Comparison of ENCODE assay signal across 25 mouse cellular contexts in genomic region chr8:117596777-117597176, GRCm38 (mm10).
DNase-seq lines count a peak whose midpoint lies in the region; ATAC-seq and TF ChIP-seq lines count a peak whose summit lies in the region.
"Had no signal": no experiment of that assay in that cellular context is flagged by ENCODE, and none has a peak within 500 bp of the region (broad histone marks: within the 10 kb centered on the region; RNA-seq: fewer than 3 reads in every experiment).

No protein-coding gene starts in this region.

- no peak for DNase-seq in heart, adult 18-20 months
- no peak for DNase-seq in liver, embryonic 14.5 days (ENCODE audit: low read depth in 3 of 3, low spot score in 3 of 3)
- no peak for DNase-seq in urinary bladder, adult 2 months (ENCODE audit: low spot score)
- DNase-seq in B cell, adult 2 months, result no peak
- DNase-seq: adrenal gland, adult 2 months; adrenal gland, postnatal 25 days; cerebellum, adult 18-20 months; cerebellum, adult 9-11 months; embryo, embryonic 11 days; gastrocnemius, postnatal 36 days; heart, adult 2 months; heart, postnatal 4 days had no signal

- no peak overlapping the region for H3K27ac ChIP-seq in heart, embryonic 16.5 days (ENCODE audit: low read length)
- H3K27ac ChIP-seq in liver, embryonic 14.5 days, result no peak overlapping the region
- H3K27ac ChIP-seq in midbrain, embryonic 16.5 days (ENCODE audit: low read length), result no peak overlapping the region
- H3K27ac ChIP-seq: embryonic facial prominence, embryonic 15.5 days; forebrain, embryonic 15.5 days; heart, adult 2 months; hindbrain, embryonic 12.5 days had no signal

- ATAC-seq in heart, embryonic 16.5 days (replicated peaks; ENCODE audit: extremely low read depth, insufficient read depth, low FRiP score), result peak; percentile 57; the same call in 1 of the 2 replicates
- peak; percentile 98 for ATAC-seq in common myeloid progenitor, adult 5-6 weeks (replicated peaks; ENCODE audit: low read depth, poor library complexity, severe bottlenecking)
- peak; percentile 39 for ATAC-seq in liver, embryonic 14.5 days (ENCODE audit: insufficient read depth)
- ATAC-seq in megakaryocyte-erythroid progenitor cell, adult 5-6 weeks (replicated peaks; ENCODE audit: low FRiP score, low TSS enrichment, poor library complexity, severe bottlenecking), result peak; percentile 64
- ATAC-seq in midbrain, embryonic 16.5 days, result no peak
- ATAC-seq: activated CD4-positive, CD25-positive, alpha-beta regulatory T cell, adult 4 months; forebrain, embryonic 15.5 days; hindbrain, embryonic 16.5 days; inflammation-experienced regulatory T-cells, adult 6 months; Patski had no signal

- H3K4me3 ChIP-seq in heart, embryonic 16.5 days (ENCODE audit: low read length), result no peak overlapping the region
- no peak overlapping the region for H3K4me3 ChIP-seq in liver, embryonic 14.5 days (ENCODE audit: insufficient read depth in 1 of 2, low read depth in 2 of 2, low read length in 2 of 2)
- H3K4me3 ChIP-seq in midbrain, embryonic 16.5 days (ENCODE audit: low read depth, low read length), result no peak overlapping the region
- H3K4me3 ChIP-seq: embryonic facial prominence, embryonic 15.5 days; forebrain, embryonic 15.5 days; heart, adult 2 months; heart, embryonic 12.5 days; hindbrain, embryonic 12.5 days had no signal

- TF ChIP-seq EP300 in liver, embryonic 14.5 days (IDR thresholded peaks at IDR 0.05; ENCODE audit: low read depth), result no peak; the same call in 1 of the 2 replicates

- H3K4me2 ChIP-seq in heart, embryonic 16.5 days (ENCODE audit: low read depth, low read length), result no peak overlapping the region
- H3K4me2 ChIP-seq in liver, embryonic 14.5 days (ENCODE audit: low read depth), result no peak overlapping the region
- H3K4me2 ChIP-seq in midbrain, embryonic 16.5 days (ENCODE audit: low read length), result no peak overlapping the region
- H3K4me2 ChIP-seq: embryonic facial prominence, embryonic 15.5 days; forebrain, embryonic 15.5 days; heart, embryonic 12.5 days; hindbrain, embryonic 12.5 days had no signal

- 0 out of 2 replicates have a peak, but pooled peaks cover 3% of the 10 kb centered on the region for H3K4me1 ChIP-seq in heart, embryonic 16.5 days (ENCODE audit: control insufficient read depth, insufficient read depth, low read length)
- no peaks in the 10 kb centered on the region for H3K4me1 ChIP-seq in liver, embryonic 14.5 days (replicated peaks; ENCODE audit: control insufficient read depth in 2 of 2, insufficient read depth in 2 of 2, low read length in 1 of 2)
- H3K4me1 ChIP-seq in midbrain, embryonic 16.5 days (ENCODE audit: control insufficient read depth, insufficient read depth, low read length), result no peaks in the 10 kb centered on the region
- H3K4me1 ChIP-seq: embryonic facial prominence, embryonic 15.5 days; forebrain, embryonic 15.5 days; hindbrain, embryonic 12.5 days had no signal

- no peaks in the 10 kb centered on the region for H3K27me3 ChIP-seq in heart, embryonic 16.5 days (ENCODE audit: control insufficient read depth, insufficient read depth, low read length)
- no peaks in the 10 kb centered on the region for H3K27me3 ChIP-seq in liver, embryonic 14.5 days (ENCODE audit: control insufficient read depth, insufficient read depth, low read length)
- no peaks in the 10 kb centered on the region for H3K27me3 ChIP-seq in midbrain, embryonic 16.5 days (ENCODE audit: control insufficient read depth, insufficient read depth, low read depth, low read length)
- H3K27me3 ChIP-seq: embryonic facial prominence, embryonic 15.5 days; forebrain, embryonic 15.5 days; heart, embryonic 12.5 days; hindbrain, embryonic 12.5 days; Patski had no signal

- H3K36me3 ChIP-seq in heart, embryonic 16.5 days (ENCODE audit: control insufficient read depth, insufficient read depth), result no peaks in the 10 kb centered on the region
- no peaks in the 10 kb centered on the region for H3K36me3 ChIP-seq in liver, embryonic 14.5 days (replicated peaks; ENCODE audit: control insufficient read depth, insufficient read depth, low read depth)
- no peaks in the 10 kb centered on the region for H3K36me3 ChIP-seq in midbrain, embryonic 16.5 days (ENCODE audit: control insufficient read depth, insufficient read depth, low read length)
- H3K36me3 ChIP-seq: embryonic facial prominence, embryonic 15.5 days; forebrain, embryonic 15.5 days; G1E; hindbrain, embryonic 12.5 days had no signal

- no peaks in the 10 kb centered on the region for H3K9me3 ChIP-seq in heart, embryonic 16.5 days (replicated peaks; ENCODE audit: control insufficient read depth, low read length)
- no peaks in the 10 kb centered on the region for H3K9me3 ChIP-seq in liver, embryonic 14.5 days (ENCODE audit: control insufficient read depth, low read length)
- no peaks in the 10 kb centered on the region for H3K9me3 ChIP-seq in midbrain, embryonic 16.5 days (replicated peaks; ENCODE audit: control insufficient read depth, low read length, poor library complexity, severe bottlenecking)
- H3K9me3 ChIP-seq: forebrain, embryonic 15.5 days; hindbrain, embryonic 12.5 days had no signal

- TF ChIP-seq CTCF in liver, embryonic 14.5 days (IDR thresholded peaks at IDR 0.05; ENCODE audit: low read depth), result no peak

- H3K9ac ChIP-seq in heart, embryonic 16.5 days (ENCODE audit: low read length), result no peak overlapping the region
- no peak overlapping the region for H3K9ac ChIP-seq in liver, embryonic 14.5 days (replicated peaks)
- H3K9ac ChIP-seq in midbrain, embryonic 16.5 days (ENCODE audit: low read depth, low read length), result no peak overlapping the region
- H3K9ac ChIP-seq: embryonic facial prominence, embryonic 15.5 days; forebrain, embryonic 15.5 days; heart, embryonic 12.5 days; hindbrain, embryonic 12.5 days had no signal

- 57% methylated on average over 5 of the region's 5 CpGs for whole genome bisulfite sequencing in heart, embryonic 16.5 days
- WGBS in liver, embryonic 14.5 days (ENCODE audit: insufficient replicate concordance), result 17% methylated on average over 5 of the region's 5 CpGs
- 91% methylated on average over 5 of the region's 5 CpGs for WGBS in midbrain, embryonic 16.5 days
